Mouse (Mus musculus): ENCODE results near the gene Esrrg. TPM values are rescaled to one million over a fixed set of nuclear protein-coding genes. Genes with fewer than 3 reads are reported as not detected.
A peak's percentile ranks its signal among the peaks of the same experiment; 100 is the strongest.

Gene Esrrg
- polyA plus RNA-seq, 1 experiment from 2014 or later: 14.6 TPM

- WGBS: 89% methylated on average over 12 of the region's 12 CpGs
Measured at GRCm38 (mm10) chr1:188147381-188148156, 539.0 kb downstream of the Esrrg start.

GRCm38 (mm10) chr1:188151066-188151465, 542.5 kb downstream of the Esrrg start:
- H3K4me2 ChIP-seq (replicated peaks; ENCODE audit: low read depth, low read length): no peak overlapping the region
- ATAC-seq (ENCODE audit: low FRiP score): no peak; the same call in 1 of the 2 replicates

More at GRCm38 (mm10) chr1:188147381-188148156, 539.0 kb downstream of the Esrrg start:
- no peak overlapping the region for H3K9ac ChIP-seq (ENCODE audit: low read depth, low read length)
- H3K4me3 ChIP-seq (ENCODE audit: low read depth, low read length): no peak overlapping the region
- DNase-seq (ENCODE audit: low spot score) (no peak), ATAC-seq (ENCODE audit: low FRiP score) (no peak)
- H3K36me3 ChIP-seq (ENCODE audit: control insufficient read depth, insufficient read depth, low read length): no peaks in the 10 kb centered on the region
- no peaks in the 10 kb centered on the region for H3K4me1 ChIP-seq (replicated peaks; ENCODE audit: control insufficient read depth, insufficient read depth, low read length)
- no peaks in the 10 kb centered on the region for H3K27me3 ChIP-seq (ENCODE audit: control insufficient read depth, insufficient read depth, low read length)
- no peak overlapping the region for H3K27ac ChIP-seq (ENCODE audit: low read depth, low read length)
- no peaks in the 10 kb centered on the region for H3K9me3 ChIP-seq (ENCODE audit: control insufficient read depth, low read length)
- no peak overlapping the region for H3K4me2 ChIP-seq (replicated peaks; ENCODE audit: low read depth, low read length)

GRCm38 (mm10) chr1:188152011-188152410, 543.4 kb downstream of the Esrrg start:
- ATAC-seq (ENCODE audit: low FRiP score): no peak
- H3K27me3 ChIP-seq (ENCODE audit: control insufficient read depth, insufficient read depth, low read length): no peaks in the 10 kb centered on the region
- no peak overlapping the region for H3K27ac ChIP-seq (ENCODE audit: low read depth, low read length)
- H3K4me2 ChIP-seq (replicated peaks; ENCODE audit: low read depth, low read length): no peak overlapping the region
- H3K4me1 ChIP-seq (replicated peaks; ENCODE audit: control insufficient read depth, insufficient read depth, low read length): no peaks in the 10 kb centered on the region
- H3K4me3 ChIP-seq (ENCODE audit: low read depth, low read length): no peak overlapping the region
- H3K9me3 ChIP-seq (ENCODE audit: control insufficient read depth, low read length): no peaks in the 10 kb centered on the region
- WGBS: 94% methylated on average over 2 of the region's 2 CpGs
- DNase-seq (ENCODE audit: low spot score): no peak
- no peaks in the 10 kb centered on the region for H3K36me3 ChIP-seq (ENCODE audit: control insufficient read depth, insufficient read depth, low read length)
- H3K9ac ChIP-seq (ENCODE audit: low read depth, low read length): no peak overlapping the region

More at GRCm38 (mm10) chr1:188151066-188151465, 542.5 kb downstream of the Esrrg start:
- DNase-seq (ENCODE audit: low spot score): no peak
- H3K27me3 ChIP-seq (ENCODE audit: control insufficient read depth, insufficient read depth, low read length): no peaks in the 10 kb centered on the region
- no peak overlapping the region for H3K9ac ChIP-seq (ENCODE audit: low read depth, low read length)
- WGBS: 76% methylated on average over 8 of the region's 8 CpGs
- H3K4me1 ChIP-seq (replicated peaks; ENCODE audit: control insufficient read depth, insufficient read depth, low read length): no peaks in the 10 kb centered on the region
- no peaks in the 10 kb centered on the region for H3K9me3 ChIP-seq (ENCODE audit: control insufficient read depth, low read length)
- H3K36me3 ChIP-seq (ENCODE audit: control insufficient read depth, insufficient read depth, low read length): no peaks in the 10 kb centered on the region
- no peak overlapping the region for H3K27ac ChIP-seq (ENCODE audit: low read depth, low read length)
- no peak overlapping the region for H3K4me3 ChIP-seq (ENCODE audit: low read depth, low read length)

GRCm38 (mm10) chr1:188153665-188154064, 545.1 kb downstream of the Esrrg start:
- Histone ChIP-seq H3K9me3 (ENCODE audit: control insufficient read depth, low read length) (no peaks in the 10 kb centered on the region), H3K4me1 (replicated peaks; ENCODE audit: control insufficient read depth, insufficient read depth, low read length) (no peaks in the 10 kb centered on the region), H3K27ac (ENCODE audit: low read depth, low read length) (no peak overlapping the region), H3K36me3 (ENCODE audit: control insufficient read depth, insufficient read depth, low read length) (no peaks in the 10 kb centered on the region), H3K4me3 (ENCODE audit: low read depth, low read length) (no peak overlapping the region), H3K9ac (ENCODE audit: low read depth, low read length) (no peak overlapping the region), H3K27me3 (ENCODE audit: control insufficient read depth, insufficient read depth, low read length) (no peaks in the 10 kb centered on the region), H3K4me2 (replicated peaks; ENCODE audit: low read depth, low read length) (no peak overlapping the region)
- no peak for DNase-seq (ENCODE audit: low spot score)
- 76% methylated on average over 2 of the region's 2 CpGs for WGBS
- no peak for ATAC-seq (ENCODE audit: low FRiP score)

GRCm38 (mm10) chr1:188154466-188155110, 546.0 kb downstream of the Esrrg start:
- no peaks in the 10 kb centered on the region for H3K4me1 ChIP-seq (replicated peaks; ENCODE audit: control insufficient read depth, insufficient read depth, low read length)
- WGBS: 42% methylated on average over 14 of the region's 14 CpGs
- no peak overlapping the region for H3K4me2 ChIP-seq (replicated peaks; ENCODE audit: low read depth, low read length)
- ATAC-seq (ENCODE audit: low FRiP score): peak; percentile 17; the same call in 1 of the 2 replicates
- no peaks in the 10 kb centered on the region for H3K9me3 ChIP-seq (ENCODE audit: control insufficient read depth, low read length)
- H3K4me3 ChIP-seq (ENCODE audit: low read depth, low read length): no peak overlapping the region
- no peak overlapping the region for H3K9ac ChIP-seq (ENCODE audit: low read depth, low read length)
- H3K27me3 ChIP-seq (ENCODE audit: control insufficient read depth, insufficient read depth, low read length): no peaks in the 10 kb centered on the region
- no peaks in the 10 kb centered on the region for H3K36me3 ChIP-seq (ENCODE audit: control insufficient read depth, insufficient read depth, low read length)
- no peak overlapping the region for H3K27ac ChIP-seq (ENCODE audit: low read depth, low read length)
- peak; percentile 33 for DNase-seq (ENCODE audit: low spot score)

- Histone ChIP-seq H3K4me2 (replicated peaks; ENCODE audit: low read depth, low read length) (no peak overlapping the region), H3K27ac (ENCODE audit: low read depth, low read length) (no peak overlapping the region), H3K9me3 (ENCODE audit: control insufficient read depth, low read length) (no peaks in the 10 kb centered on the region), H3K4me1 (replicated peaks; ENCODE audit: control insufficient read depth, insufficient read depth, low read length) (no peaks in the 10 kb centered on the region), H3K9ac (ENCODE audit: low read depth, low read length) (no peak overlapping the region), H3K4me3 (ENCODE audit: low read depth, low read length) (no peak overlapping the region), H3K36me3 (ENCODE audit: control insufficient read depth, insufficient read depth, low read length) (no peaks in the 10 kb centered on the region), H3K27me3 (ENCODE audit: control insufficient read depth, insufficient read depth, low read length) (no peaks in the 10 kb centered on the region)
- DNase-seq (ENCODE audit: low spot score) (no peak), ATAC-seq (ENCODE audit: low FRiP score) (no peak)
- WGBS: 82% methylated on average over 22 of the region's 22 CpGs
Measured at GRCm38 (mm10) chr1:188155135-188155779, 546.7 kb downstream of the Esrrg start.

GRCm38 (mm10) chr1:188156520-188156919, 547.9 kb downstream of the Esrrg start:
- ATAC-seq (ENCODE audit: low FRiP score) (no peak), DNase-seq (ENCODE audit: low spot score) (no peak)
- Histone ChIP-seq H3K4me3 (ENCODE audit: low read depth, low read length) (no peak overlapping the region), H3K27ac (ENCODE audit: low read depth, low read length) (no peak overlapping the region), H3K9ac (ENCODE audit: low read depth, low read length) (no peak overlapping the region), H3K27me3 (ENCODE audit: control insufficient read depth, insufficient read depth, low read length) (no peaks in the 10 kb centered on the region), H3K9me3 (ENCODE audit: control insufficient read depth, low read length) (no peaks in the 10 kb centered on the region), H3K4me2 (replicated peaks; ENCODE audit: low read depth, low read length) (no peak overlapping the region), H3K4me1 (replicated peaks; ENCODE audit: control insufficient read depth, insufficient read depth, low read length) (no peaks in the 10 kb centered on the region), H3K36me3 (ENCODE audit: control insufficient read depth, insufficient read depth, low read length) (no peaks in the 10 kb centered on the region)
- 99% methylated on average over 5 of the region's 5 CpGs for WGBS

- ATAC-seq (ENCODE audit: low FRiP score) (no peak), DNase-seq (ENCODE audit: low spot score) (no peak)
- H3K9ac ChIP-seq (ENCODE audit: low read depth, low read length): no peak overlapping the region
- WGBS: 91% methylated on average over 7 of the region's 7 CpGs
- no peaks in the 10 kb centered on the region for H3K36me3 ChIP-seq (ENCODE audit: control insufficient read depth, insufficient read depth, low read length)
- no peak overlapping the region for H3K27ac ChIP-seq (ENCODE audit: low read depth, low read length)
- no peaks in the 10 kb centered on the region for H3K4me1 ChIP-seq (replicated peaks; ENCODE audit: control insufficient read depth, insufficient read depth, low read length)
- H3K4me3 ChIP-seq (ENCODE audit: low read depth, low read length): no peak overlapping the region
- H3K27me3 ChIP-seq (ENCODE audit: control insufficient read depth, insufficient read depth, low read length): no peaks in the 10 kb centered on the region
- H3K4me2 ChIP-seq (replicated peaks; ENCODE audit: low read depth, low read length): no peak overlapping the region
- no peaks in the 10 kb centered on the region for H3K9me3 ChIP-seq (ENCODE audit: control insufficient read depth, low read length)
Measured at GRCm38 (mm10) chr1:188157237-188157955, 548.8 kb downstream of the Esrrg start.

Data from hindbrain, embryonic 11.5 days (tissue).